Mouse (Mus musculus): ENCODE results near the gene Cdcp1.

GRCm38 (mm10) chr9:123185546-123185945 is 30.3 kb downstream of the Cdcp1 start:
- TF ChIP-seq CTCF (IDR thresholded peaks at IDR 0.05; ENCODE audit: extremely low read depth, insufficient read depth, insufficient read length, insufficient replicate concordance) (no peak), POLR2A (IDR thresholded peaks at IDR 0.05; ENCODE audit: low read depth, low read length) (no peak)

Measured in spleen, adult 2 months (tissue).